Mouse (Mus musculus) cerebellum, postnatal 25 days (tissue): Measurements from ENCODE around the gene Cep131.

Experiments
- DNase-seq, 2 experiments: peaks; one replicate each; pipeline ENCODE4 v3.0.0; 2021; ENCODE audit warnings: mixed read lengths in 2 of 2

Cep131 gene

GRCm38 (mm10) chr11:120092817-120093591, 6.4 kb upstream of the Cep131 start:
- DNase-seq = peak in 1 of 2 experiments; percentile 51

GRCm38 (mm10) chr11:120090661-120091060, 4.0 kb upstream of the Cep131 start:
- no peak for DNase-seq

GRCm38 (mm10) chr11:120085891-120086627, 568 bp downstream of the Cep131 start:
- peak; percentile 78 for DNase-seq

GRCm38 (mm10) chr11:120080282-120080681, 6.3 kb downstream of the Cep131 start:
- DNase-seq = no peak

GRCm38 (mm10) chr11:120076191-120076590, 10.4 kb downstream of the Cep131 start:
- DNase-seq = no peak

- DNase-seq = no peak
Measured at GRCm38 (mm10) chr11:120072986-120073647, 13.5 kb downstream of the Cep131 start.

- DNase-seq = no peak
Measured at GRCm38 (mm10) chr11:120071731-120072320, 14.8 kb downstream of the Cep131 start.

GRCm38 (mm10) chr11:120071065-120071464, 15.6 kb downstream of the Cep131 start:
- DNase-seq = no peak

- no peak for DNase-seq
Measured at GRCm38 (mm10) chr11:120070286-120070930, 16.2 kb downstream of the Cep131 start.

- no peak for DNase-seq
Measured at GRCm38 (mm10) chr11:120069261-120069660, 17.4 kb downstream of the Cep131 start.

GRCm38 (mm10) chr11:120067834-120068233, 18.8 kb downstream of the Cep131 start:
- DNase-seq = peak; percentile 24 to 58

GRCm38 (mm10) chr11:120065291-120065690, 21.3 kb downstream of the Cep131 start:
- DNase-seq = peak; percentile 78 to 86

GRCm38 (mm10) chr11:120064668-120065040, 22.0 kb downstream of the Cep131 start:
- peak in 1 of 2 experiments; percentile 20 for DNase-seq

- no peak for DNase-seq
Measured at GRCm38 (mm10) chr11:120064006-120064667, 22.5 kb downstream of the Cep131 start.

GRCm38 (mm10) chr11:120063326-120063725, 23.3 kb downstream of the Cep131 start:
- peak in 1 of 2 experiments; percentile 5 for DNase-seq

GRCm38 (mm10) chr11:120060634-120061033, 26.0 kb downstream of the Cep131 start:
- DNase-seq = peak in 1 of 2 experiments; percentile 49

- DNase-seq = peak; percentile 66 to 68
Measured at GRCm38 (mm10) chr11:120055953-120056732, 30.5 kb downstream of the Cep131 start.

GRCm38 (mm10) chr11:120053846-120054245, 32.8 kb downstream of the Cep131 start:
- DNase-seq = peak in 1 of 2 experiments; percentile 9

GRCm38 (mm10) chr11:120052274-120052673, 34.4 kb downstream of the Cep131 start:
- DNase-seq = peak; percentile 7 to 26

- peak; percentile 64 to 70 for DNase-seq
Measured at GRCm38 (mm10) chr11:120051124-120051811, 35.4 kb downstream of the Cep131 start.
